Mouse (Mus musculus): ENCODE results near the gene Syne1. TPM values are rescaled to one million over a fixed set of nuclear protein-coding genes. Genes with fewer than 3 reads are reported as not detected.

The Syne1 gene
- polyA plus RNA-seq, 1 experiment, result 19.0 TPM

DNA sequence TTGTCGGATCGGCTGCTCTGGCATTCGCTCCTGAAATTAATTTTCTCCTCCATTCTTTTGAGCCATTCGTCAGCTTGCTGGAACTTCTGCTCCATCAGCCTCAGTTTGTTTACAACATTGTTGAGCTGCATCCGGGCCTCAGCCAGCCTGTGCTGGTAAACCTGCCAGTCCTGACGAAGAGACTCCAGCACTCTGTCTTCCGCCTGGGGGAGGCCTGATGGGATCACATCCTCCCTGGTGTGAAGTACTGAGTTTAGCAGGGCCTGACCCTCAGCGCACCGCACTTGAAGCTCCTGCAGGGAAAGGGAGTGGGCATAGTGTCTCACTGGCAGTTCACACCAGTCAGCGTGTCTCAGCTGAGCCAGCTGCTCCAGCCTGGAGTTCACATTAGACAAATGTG lies 300.6 kb downstream of the Syne1 start:
- no peak for TF ChIP-seq TCF3 (IDR thresholded peaks at IDR 0.05; ENCODE audit: insufficient read length, low read depth)
- TF ChIP-seq USF1 (IDR thresholded peaks at IDR 0.05; ENCODE audit: low read depth), result no peak
- TF ChIP-seq CEBPB (IDR thresholded peaks at IDR 0.05; ENCODE audit: insufficient read depth, poor library complexity, severe bottlenecking), result no peak
- TF ChIP-seq MAX (IDR thresholded peaks at IDR 0.05; ENCODE audit: low read depth), result no peak
- TF ChIP-seq MYOG (IDR thresholded peaks at IDR 0.05; ENCODE audit: control insufficient read depth in 1 of 3, insufficient read depth in 1 of 3, insufficient read length in 2 of 3, low read depth in 2 of 3), result no peak
- no peak for TF ChIP-seq REST (IDR thresholded peaks at IDR 0.05; ENCODE audit: insufficient read depth, insufficient read length)
- TF ChIP-seq E2F4 (IDR thresholded peaks at IDR 0.05; ENCODE audit: insufficient read depth), result no peak
- TF ChIP-seq POLR2AphosphoS2 (IDR thresholded peaks at IDR 0.05; ENCODE audit: insufficient read length, low read depth), result no peak
- no peak for TF ChIP-seq POLR2A (IDR thresholded peaks at IDR 0.05; ENCODE audit: insufficient read length, low read depth)
- no peak for TF ChIP-seq TCF12 (IDR thresholded peaks at IDR 0.05; ENCODE audit: insufficient read depth, poor library complexity, severe bottlenecking)
- Histone ChIP-seq H3K79me2 (ENCODE audit: control insufficient read depth, insufficient read depth) (no peaks in the 10 kb centered on the region), H3K4me3 (no peak overlapping the region), H3ac (ENCODE audit: control insufficient read depth, insufficient read length) (no peak overlapping the region), H3K4me2 (ENCODE audit: low read depth) (no peak overlapping the region), H3K27me3 (ENCODE audit: control insufficient read depth, insufficient read depth, insufficient read length) (no peaks in the 10 kb centered on the region), H3K36me3 (ENCODE audit: control insufficient read depth, insufficient read depth) (peaks cover 28% of the 10 kb centered on the region)

DNA sequence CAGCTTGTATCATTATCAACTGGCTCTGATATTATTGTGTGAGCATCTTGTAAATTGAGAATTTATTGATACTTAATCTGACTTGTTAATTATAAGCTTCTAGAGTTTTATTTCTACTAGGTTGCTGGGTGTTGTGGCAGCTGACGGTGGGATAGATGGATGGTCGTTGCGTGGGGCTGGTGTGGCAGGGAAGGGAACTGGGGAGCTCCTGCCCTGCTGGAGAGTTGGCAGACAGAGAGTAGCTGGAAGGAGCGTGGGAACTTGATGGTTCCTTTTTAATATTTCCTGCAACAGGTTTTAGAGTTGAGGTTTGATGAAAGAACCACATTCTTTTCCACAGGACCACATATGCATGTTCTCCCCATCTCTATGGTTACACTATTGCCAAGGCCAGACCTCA lies 311.6 kb downstream of the Syne1 start:
- H3K4me2 ChIP-seq (ENCODE audit: low read depth), result no peak overlapping the region
- H3ac ChIP-seq (ENCODE audit: control insufficient read depth, insufficient read length), result no peak overlapping the region
- no peak overlapping the region for H3K4me3 ChIP-seq
- H3K79me2 ChIP-seq (ENCODE audit: control insufficient read depth, insufficient read depth), result no peaks in the 10 kb centered on the region
- H3K36me3 ChIP-seq (ENCODE audit: control insufficient read depth, insufficient read depth), result peaks cover 38% of the 10 kb centered on the region
- H3K27me3 ChIP-seq (ENCODE audit: control insufficient read depth, insufficient read depth, insufficient read length), result no peaks in the 10 kb centered on the region
- TF ChIP-seq SRF (IDR thresholded peaks at IDR 0.05; ENCODE audit: control insufficient read depth, insufficient read length, low read depth), result no peak
- TF ChIP-seq MAX (IDR thresholded peaks at IDR 0.05; ENCODE audit: low read depth), result no peak
- TF ChIP-seq MYOD1 (IDR thresholded peaks at IDR 0.05; ENCODE audit: control insufficient read depth in 1 of 3, insufficient read length in 2 of 3, low read depth in 2 of 3), result no peak
- no peak for TF ChIP-seq POLR2AphosphoS2 (IDR thresholded peaks at IDR 0.05; ENCODE audit: insufficient read length, low read depth)
- no peak for TF ChIP-seq CEBPB (IDR thresholded peaks at IDR 0.05; ENCODE audit: insufficient read depth, poor library complexity, severe bottlenecking)
- no peak for TF ChIP-seq E2F4 (IDR thresholded peaks at IDR 0.05; ENCODE audit: insufficient read depth)
- TF ChIP-seq USF1 (IDR thresholded peaks at IDR 0.05; ENCODE audit: low read depth), result no peak
- TF ChIP-seq TCF3 (IDR thresholded peaks at IDR 0.05; ENCODE audit: insufficient read length, low read depth), result no peak
- TF ChIP-seq TCF12 (IDR thresholded peaks at IDR 0.05; ENCODE audit: insufficient read depth, poor library complexity, severe bottlenecking), result no peak
- no peak for TF ChIP-seq MYOG (IDR thresholded peaks at IDR 0.05; ENCODE audit: control insufficient read depth in 1 of 3, insufficient read depth in 1 of 3, insufficient read length in 2 of 3, low read depth in 2 of 3)
- TF ChIP-seq POLR2A (IDR thresholded peaks at IDR 0.05; ENCODE audit: insufficient read length, low read depth), result no peak
- TF ChIP-seq REST (IDR thresholded peaks at IDR 0.05; ENCODE audit: insufficient read depth, insufficient read length), result no peak

DNA sequence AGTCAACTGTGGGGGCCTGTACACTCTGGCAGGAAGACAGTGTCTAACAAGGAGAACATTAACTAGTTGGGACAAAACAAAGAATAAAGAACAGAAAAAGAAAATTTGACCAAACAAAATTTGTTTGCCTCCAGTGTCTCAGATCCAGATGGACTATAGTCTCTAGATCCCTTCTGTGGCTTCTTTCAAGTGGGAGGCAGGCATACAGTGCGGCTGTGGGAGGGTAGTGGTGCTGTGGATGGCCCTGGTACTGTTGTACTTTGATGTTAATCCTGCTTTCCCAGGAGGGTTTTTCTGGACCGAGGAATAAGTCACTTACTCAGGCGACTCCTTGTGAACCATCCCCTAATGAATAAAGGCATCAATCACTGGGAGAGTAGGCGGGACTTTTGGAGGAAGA lies 314.4 kb downstream of the Syne1 start:
- Histone ChIP-seq H3K4me3 (no peak overlapping the region), H3K36me3 (ENCODE audit: control insufficient read depth, insufficient read depth) (peaks cover 45% of the 10 kb centered on the region)
- no peak for TF ChIP-seq CEBPB (IDR thresholded peaks at IDR 0.05; ENCODE audit: insufficient read depth, poor library complexity, severe bottlenecking)
- TF ChIP-seq E2F4 (IDR thresholded peaks at IDR 0.05; ENCODE audit: insufficient read depth), result no peak

DNA sequence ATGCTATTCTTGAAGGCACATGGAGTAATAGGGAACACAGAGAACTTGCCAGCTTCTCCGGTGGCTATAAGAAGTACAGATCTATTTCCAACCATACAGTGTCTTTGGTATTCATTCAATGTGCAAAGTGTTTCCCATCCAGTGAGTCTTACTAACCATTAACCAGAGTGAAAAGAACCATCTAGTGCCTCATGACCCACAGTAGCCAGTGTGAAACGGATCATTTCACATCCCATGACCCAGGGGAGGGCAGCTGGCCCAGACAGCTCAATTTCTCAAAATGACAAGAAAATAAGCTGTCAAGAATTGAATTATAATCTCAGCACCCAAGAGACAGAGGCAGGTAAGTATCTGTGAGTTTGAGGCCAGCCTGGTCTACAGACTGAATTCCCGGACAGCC lies 315.1 kb downstream of the Syne1 start:
- no peaks in the 10 kb centered on the region for H3K79me2 ChIP-seq (ENCODE audit: control insufficient read depth, insufficient read depth)
- H3K4me3 ChIP-seq, result no peak overlapping the region
- no peak for TF ChIP-seq POLR2A (IDR thresholded peaks at IDR 0.05; ENCODE audit: insufficient read length, low read depth)
- TF ChIP-seq TCF12 (IDR thresholded peaks at IDR 0.05; ENCODE audit: insufficient read depth, poor library complexity, severe bottlenecking), result no peak
- no peak for TF ChIP-seq MYOD1 (IDR thresholded peaks at IDR 0.05; ENCODE audit: control insufficient read depth in 1 of 3, insufficient read length in 2 of 3, low read depth in 2 of 3)
- TF ChIP-seq E2F4 (IDR thresholded peaks at IDR 0.05; ENCODE audit: insufficient read depth), result no peak
- no peak for TF ChIP-seq POLR2AphosphoS2 (IDR thresholded peaks at IDR 0.05; ENCODE audit: insufficient read length, low read depth)
- no peak for TF ChIP-seq TCF3 (IDR thresholded peaks at IDR 0.05; ENCODE audit: insufficient read length, low read depth)
- TF ChIP-seq USF1 (IDR thresholded peaks at IDR 0.05; ENCODE audit: low read depth), result no peak
- no peak for TF ChIP-seq MAX (IDR thresholded peaks at IDR 0.05; ENCODE audit: low read depth)
- no peak for TF ChIP-seq MYOG (IDR thresholded peaks at IDR 0.05; ENCODE audit: control insufficient read depth in 1 of 3, insufficient read depth in 1 of 3, insufficient read length in 2 of 3, low read depth in 2 of 3)
- no peak for TF ChIP-seq SRF (IDR thresholded peaks at IDR 0.05; ENCODE audit: control insufficient read depth, insufficient read length, low read depth)
- no peak for TF ChIP-seq CEBPB (IDR thresholded peaks at IDR 0.05; ENCODE audit: insufficient read depth, poor library complexity, severe bottlenecking)
- TF ChIP-seq REST (IDR thresholded peaks at IDR 0.05; ENCODE audit: insufficient read depth, insufficient read length), result no peak
- H3K27me3 ChIP-seq (ENCODE audit: control insufficient read depth, insufficient read depth, insufficient read length), result no peaks in the 10 kb centered on the region
- H3K36me3 ChIP-seq (ENCODE audit: control insufficient read depth, insufficient read depth), result peaks cover 52% of the 10 kb centered on the region
- no peak overlapping the region for H3K4me2 ChIP-seq (ENCODE audit: low read depth)
- H3ac ChIP-seq (ENCODE audit: control insufficient read depth, insufficient read length), result no peak overlapping the region

More for the DNA sequence above, 314.4 kb downstream of the Syne1 start:
- H3K27me3 ChIP-seq (ENCODE audit: control insufficient read depth, insufficient read depth, insufficient read length), result no peaks in the 10 kb centered on the region
- H3K79me2 ChIP-seq (ENCODE audit: control insufficient read depth, insufficient read depth), result no peaks in the 10 kb centered on the region
- H3ac ChIP-seq (ENCODE audit: control insufficient read depth, insufficient read length), result no peak overlapping the region
- H3K4me2 ChIP-seq (ENCODE audit: low read depth), result no peak overlapping the region

DNA sequence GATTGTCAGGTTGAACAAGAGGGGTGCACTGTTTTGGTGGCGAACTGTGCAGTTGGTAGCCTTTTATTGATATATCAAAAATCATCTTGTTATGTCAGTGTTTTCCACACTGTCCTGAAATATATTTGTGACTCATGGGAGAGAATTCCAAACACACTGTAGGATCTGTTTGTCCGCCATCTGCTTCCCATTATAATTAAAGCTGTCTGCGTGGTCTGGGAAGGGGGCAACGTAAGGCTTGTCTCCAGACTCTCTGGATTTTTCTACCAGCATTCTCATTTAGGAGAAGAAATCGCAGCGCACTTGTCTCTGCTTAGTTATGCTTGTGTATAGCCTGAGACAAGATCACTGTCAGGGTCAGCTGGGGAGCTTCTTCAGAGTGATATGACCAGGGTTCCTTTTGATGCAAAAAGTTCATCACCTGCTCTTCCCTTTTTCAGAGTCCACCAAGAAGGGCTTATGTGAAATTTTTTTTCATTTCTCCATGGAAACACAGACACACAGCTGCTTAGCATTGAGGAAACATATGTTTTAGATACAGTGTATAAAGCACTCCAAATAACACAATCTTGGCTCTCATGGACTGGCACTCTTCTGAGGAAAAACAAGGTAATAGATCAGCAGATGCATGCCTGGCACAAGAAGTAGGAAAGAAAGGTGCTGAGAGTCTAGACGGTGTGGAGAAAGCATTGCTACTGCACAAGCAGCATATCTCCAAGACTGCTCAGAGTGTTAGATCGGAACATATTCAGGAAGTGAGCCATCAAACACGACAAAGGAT lies 316.4 kb downstream of the Syne1 start:
- Histone ChIP-seq H3K36me3 (ENCODE audit: control insufficient read depth, insufficient read depth) (peaks cover 61% of the 10 kb centered on the region), H3ac (ENCODE audit: control insufficient read depth, insufficient read length) (no peak overlapping the region), H3K4me3 (no peak overlapping the region), H3K79me2 (ENCODE audit: control insufficient read depth, insufficient read depth) (no peaks in the 10 kb centered on the region), H3K27me3 (ENCODE audit: control insufficient read depth, insufficient read depth, insufficient read length) (no peaks in the 10 kb centered on the region), H3K4me2 (ENCODE audit: low read depth) (no peak overlapping the region)
- TF ChIP-seq USF1 (IDR thresholded peaks at IDR 0.05; ENCODE audit: low read depth) (no peak), MYOG (IDR thresholded peaks at IDR 0.05; ENCODE audit: control insufficient read depth in 1 of 3, insufficient read depth in 1 of 3, insufficient read length in 2 of 3, low read depth in 2 of 3) (no peak), REST (IDR thresholded peaks at IDR 0.05; ENCODE audit: insufficient read depth, insufficient read length) (no peak), MAX (IDR thresholded peaks at IDR 0.05; ENCODE audit: low read depth) (no peak), TCF3 (IDR thresholded peaks at IDR 0.05; ENCODE audit: insufficient read length, low read depth) (no peak), SRF (IDR thresholded peaks at IDR 0.05; ENCODE audit: control insufficient read depth, insufficient read length, low read depth) (no peak), E2F4 (IDR thresholded peaks at IDR 0.05; ENCODE audit: insufficient read depth) (no peak), TCF12 (IDR thresholded peaks at IDR 0.05; ENCODE audit: insufficient read depth, poor library complexity, severe bottlenecking) (no peak), POLR2AphosphoS2 (IDR thresholded peaks at IDR 0.05; ENCODE audit: insufficient read length, low read depth) (no peak), CEBPB (IDR thresholded peaks at IDR 0.05; ENCODE audit: insufficient read depth, poor library complexity, severe bottlenecking) (no peak), MYOD1 (IDR thresholded peaks at IDR 0.05; ENCODE audit: control insufficient read depth in 1 of 3, insufficient read length in 2 of 3, low read depth in 2 of 3) (no peak), POLR2A (IDR thresholded peaks at IDR 0.05; ENCODE audit: insufficient read length, low read depth) (no peak)

Data from myocyte (in vitro differentiated cells).